Mouse (Mus musculus): ENCODE measurements around the gene Mrtfb.

Mrtfb gene

DNA sequence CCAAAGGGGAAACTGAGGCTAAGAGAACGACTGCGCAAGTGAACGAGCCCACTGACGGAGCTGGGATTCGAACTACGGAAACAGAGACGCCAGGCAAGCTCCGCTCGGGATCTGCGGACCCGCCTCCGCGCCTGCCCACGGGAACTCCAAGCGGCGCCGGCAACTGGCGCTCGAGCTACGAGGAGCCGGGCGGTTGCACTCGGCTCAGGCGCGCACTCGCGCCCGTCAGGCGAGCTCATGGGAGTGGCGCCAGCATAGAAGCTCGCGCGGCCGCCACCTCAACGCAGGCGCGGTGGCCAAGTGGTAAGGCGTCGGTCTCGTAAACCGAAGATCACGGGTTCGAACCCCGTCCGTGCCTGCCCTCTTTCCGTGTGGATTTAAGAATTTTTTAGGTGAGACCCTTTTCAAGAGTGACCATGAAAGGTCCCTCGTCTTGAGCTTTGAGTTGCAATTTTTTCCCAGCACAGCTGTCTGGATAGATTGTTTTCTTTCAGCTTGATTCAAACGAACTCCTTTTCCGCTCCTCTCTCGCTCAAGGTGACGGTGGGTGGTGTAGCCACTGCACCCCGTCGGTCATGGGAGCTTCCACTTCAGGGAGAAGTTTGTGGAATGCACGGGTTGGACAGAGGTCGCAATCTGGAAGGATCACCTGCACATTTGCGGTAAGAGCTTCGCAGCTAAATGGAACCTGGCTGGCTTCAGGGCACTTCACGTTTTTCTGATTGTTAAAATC lies 180.9 kb downstream of the Mrtfb start:
- peak; percentile 96 for DNase-seq (ENCODE audit: low spot score)

DNA sequence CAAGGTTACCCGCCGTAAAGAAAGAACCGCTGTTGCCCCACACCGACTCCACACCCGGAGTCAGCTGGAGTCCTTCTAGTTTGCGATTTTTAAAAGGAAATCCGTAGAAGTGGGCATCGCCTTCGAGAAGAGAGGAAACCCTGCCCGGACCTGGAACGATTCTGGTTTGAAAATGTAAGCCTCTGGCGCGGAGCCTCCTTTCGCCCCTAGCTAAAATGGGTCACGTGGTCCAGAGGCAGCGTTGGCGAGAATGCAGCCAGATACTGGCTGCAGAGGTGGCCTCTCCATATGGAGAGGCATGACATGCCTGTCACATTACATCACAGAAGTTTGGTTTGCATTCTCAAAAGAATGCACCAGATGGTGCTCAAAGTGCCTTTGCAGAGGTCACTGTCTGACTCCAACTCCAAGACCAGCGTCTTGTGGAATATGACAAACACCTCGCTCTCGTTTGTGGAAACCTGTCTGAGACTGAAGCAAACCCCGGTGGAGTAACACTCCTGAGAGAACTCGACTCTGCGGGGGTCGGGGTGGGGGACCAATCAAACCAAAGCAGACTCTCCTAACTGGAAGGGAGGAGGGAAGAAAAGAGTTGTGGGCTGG lies 181.6 kb downstream of the Mrtfb start:
- no peak for DNase-seq (ENCODE audit: low spot score)

DNA sequence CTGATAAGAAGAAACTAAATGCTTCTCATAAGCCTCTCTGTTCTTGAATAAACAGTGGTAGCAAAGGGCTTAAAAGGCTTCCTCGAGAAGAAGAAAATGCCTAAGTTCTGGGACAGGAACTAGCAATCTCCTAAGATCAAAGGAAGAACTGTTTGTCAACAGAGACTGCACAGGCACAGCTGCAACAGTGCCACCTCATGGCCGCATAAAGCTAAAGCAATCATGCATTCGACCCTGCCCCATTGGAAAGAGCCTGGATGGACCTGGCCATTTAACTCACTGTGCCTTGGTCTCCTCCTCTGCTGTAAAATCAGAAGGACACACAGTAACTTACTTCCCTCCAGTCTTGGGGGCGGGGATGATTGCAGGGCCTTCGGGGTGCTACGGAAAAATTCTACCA lies 184.2 kb downstream of the Mrtfb start:
- DNase-seq (ENCODE audit: low spot score), result no peak

DNA sequence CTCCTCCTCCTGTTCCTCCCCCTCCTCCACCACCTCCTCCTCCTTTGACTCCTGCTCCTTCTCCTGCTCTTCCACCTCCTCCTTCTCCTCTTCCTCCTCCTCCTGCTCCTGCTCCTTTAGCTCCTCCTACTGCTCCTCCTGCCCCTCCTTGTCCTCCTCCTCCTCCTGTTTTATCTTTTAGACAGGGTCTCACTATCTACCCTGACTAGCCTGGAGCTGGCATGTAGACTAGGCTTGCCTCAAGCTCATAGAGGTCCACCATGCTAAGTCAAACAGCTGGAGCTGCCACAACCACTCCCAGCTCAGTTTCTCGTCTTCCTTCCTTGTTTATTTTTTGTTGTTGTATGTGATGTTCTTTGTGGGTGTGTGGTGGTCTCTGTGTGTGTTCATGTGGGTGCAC lies 187.5 kb downstream of the Mrtfb start:
- no peak for DNase-seq (ENCODE audit: low spot score)

DNA sequence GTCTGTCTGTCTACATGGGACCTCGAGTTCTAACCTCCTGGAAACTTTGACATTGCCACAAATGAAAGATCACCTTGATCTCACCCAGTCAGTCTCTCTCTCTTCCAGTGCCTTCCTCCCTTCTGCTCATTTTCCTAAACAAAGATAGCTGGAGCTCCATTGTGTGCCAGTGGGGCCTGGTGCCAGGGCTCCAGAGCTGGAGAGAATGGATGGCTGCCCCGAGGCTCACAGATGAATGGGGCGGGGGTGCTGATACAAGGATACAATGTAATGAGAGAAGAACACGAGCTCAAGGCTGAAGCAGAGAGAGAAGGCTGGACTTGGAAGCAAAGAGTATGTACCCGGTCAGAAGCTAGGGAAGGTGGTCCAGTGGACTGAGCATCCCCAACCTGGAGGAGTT lies 189.2 kb downstream of the Mrtfb start:
- no peak for DNase-seq (ENCODE audit: low spot score)

DNA sequence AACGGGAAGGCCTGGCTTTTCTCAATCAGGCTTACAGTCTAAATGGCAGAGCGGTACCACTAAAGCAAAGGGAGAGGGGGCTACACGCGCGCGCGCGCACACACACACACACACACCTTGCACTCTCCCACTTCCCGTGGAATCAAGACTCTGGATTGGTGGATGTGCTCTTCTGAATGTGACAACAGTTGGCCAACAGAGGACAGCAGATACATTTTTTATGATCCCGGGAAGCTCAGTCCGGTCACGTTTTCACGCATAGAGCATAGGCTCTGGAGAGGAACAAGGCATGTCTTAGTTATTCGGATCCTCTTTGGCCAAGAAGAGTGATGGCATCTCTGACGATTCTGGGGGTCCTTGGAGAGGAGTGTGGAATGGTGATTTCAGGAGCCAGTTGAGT lies 190.2 kb downstream of the Mrtfb start:
- DNase-seq (ENCODE audit: low spot score), result no peak

DNA sequence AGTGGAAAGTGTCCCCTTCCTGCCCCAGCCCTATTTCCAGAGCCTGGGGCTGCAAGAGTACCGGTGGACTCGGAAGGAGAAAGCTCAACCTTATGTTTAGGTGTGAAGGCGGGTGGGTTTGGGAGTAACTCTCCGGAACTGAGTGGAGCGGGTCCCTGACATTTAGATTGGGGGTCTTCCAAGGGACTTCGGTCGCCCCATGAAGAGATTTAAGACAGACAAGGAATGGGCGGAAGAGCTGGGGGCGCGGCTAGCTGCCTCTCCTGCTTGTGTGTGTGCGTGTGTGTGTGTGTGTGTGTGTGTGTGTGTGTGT lies 190.6 kb downstream of the Mrtfb start:
- no peak for DNase-seq (ENCODE audit: low spot score)

DNA sequence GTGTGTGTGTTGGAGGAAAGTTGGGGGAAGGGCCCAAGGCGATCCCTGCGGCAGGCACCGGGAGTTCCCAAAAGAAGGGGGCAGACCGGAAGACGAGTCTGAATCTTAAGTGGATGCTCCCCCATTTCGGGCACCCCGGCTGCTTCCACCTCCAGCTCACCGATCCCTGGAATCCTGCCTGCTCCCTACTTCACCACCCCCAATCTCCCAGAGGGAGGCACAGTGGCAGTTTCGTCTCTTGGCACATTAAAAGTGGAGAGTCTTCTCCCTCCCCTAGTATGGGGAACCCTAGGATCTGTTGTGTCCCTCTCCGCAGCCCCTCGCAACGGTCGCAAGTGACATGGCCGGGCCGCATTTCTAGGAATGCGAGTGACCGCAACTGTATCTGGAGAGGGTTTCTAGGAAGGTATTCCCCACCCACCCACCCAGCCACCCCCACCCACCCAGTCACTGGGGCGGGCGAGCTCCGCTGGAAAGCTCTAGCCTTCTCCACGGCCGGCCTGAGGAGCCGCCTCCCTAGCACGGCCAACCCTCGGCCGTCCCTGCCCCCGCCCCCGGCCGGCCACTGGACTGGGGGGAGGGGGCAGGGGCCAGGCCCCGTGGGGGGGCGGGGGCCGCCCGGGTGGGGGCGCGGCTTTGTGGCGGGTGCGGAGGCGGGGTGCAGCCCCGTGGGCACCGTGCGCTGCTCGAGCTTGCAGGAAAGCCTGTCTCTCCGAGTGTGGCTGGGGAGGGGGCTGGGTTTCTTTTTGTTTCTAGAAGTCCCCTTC lies 191.2 kb downstream of the Mrtfb start:
- DNase-seq (ENCODE audit: low spot score), result peak; percentile 41

DNA sequence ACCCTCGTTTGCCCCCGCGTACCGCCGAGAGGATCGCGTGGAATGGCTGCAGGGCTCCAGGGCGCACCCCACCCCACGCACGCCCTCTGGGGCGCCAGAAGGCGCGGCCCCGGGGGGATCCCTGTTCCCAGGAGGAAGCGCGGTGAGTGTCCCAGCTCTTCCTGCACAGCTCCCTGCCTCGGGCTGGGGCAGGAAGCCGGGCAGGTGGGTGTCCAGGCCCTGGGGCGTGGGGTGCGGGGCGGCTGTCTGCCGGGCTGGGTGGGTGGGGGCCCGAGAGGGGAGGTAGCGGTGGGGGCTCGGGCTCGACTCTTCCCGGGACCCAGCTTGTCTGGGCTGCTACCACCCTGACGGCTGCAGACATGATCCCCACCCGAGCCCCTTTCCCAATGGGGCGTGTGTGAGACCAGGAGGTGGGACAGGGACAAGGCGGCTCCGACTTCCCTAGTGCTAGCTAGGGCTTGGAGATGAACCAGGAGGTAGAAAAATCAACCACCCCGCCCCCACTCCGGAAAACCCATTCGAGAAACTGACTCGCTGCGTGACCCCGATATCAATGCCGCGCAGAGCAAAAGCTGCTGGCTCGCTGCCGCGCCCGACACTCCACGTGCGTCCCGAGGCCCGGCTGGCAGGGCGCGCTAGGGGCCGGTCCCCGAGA lies 191.9 kb downstream of the Mrtfb start:
- DNase-seq (ENCODE audit: low spot score), result peak; percentile 23

DNA sequence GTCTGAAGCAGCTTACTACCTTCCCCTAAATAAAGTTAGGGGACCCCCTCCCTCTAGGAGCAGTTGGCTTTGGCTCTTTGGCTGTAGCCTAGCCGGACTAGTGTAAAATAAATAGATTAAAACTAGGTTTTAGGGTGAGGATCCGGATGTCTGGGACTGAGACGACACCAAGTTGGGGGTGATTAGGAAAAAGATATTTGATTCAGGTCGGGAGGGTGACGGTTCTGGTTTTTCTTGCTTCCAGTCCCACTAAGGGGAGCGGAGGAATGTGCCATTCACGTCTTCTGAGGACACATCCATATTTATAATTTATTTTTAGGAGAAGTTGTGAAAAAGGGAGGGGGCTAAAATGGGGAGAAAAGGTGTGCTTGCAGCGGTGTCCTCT lies 192.4 kb downstream of the Mrtfb start:
- no peak for DNase-seq (ENCODE audit: low spot score)

DNA sequence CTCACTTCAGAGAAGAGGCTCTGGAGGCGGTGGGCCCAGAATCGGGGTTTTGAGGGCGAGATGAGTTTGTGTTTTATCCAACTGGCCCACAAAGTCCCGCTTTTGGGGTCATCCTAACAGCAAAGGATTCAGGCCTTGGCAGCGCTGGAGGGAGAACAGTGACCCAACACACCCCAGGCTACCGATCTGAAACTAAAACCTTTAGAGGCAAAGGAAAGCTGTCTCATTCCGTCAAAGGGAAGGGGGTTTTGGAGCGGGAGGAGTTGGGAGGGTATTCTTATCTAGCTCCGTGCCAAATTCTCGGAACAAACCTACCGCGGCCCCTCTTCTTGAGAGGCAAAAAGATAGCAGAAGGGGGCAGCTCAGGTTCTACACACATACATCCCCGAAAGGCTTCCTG lies 193.2 kb downstream of the Mrtfb start:
- no peak for DNase-seq (ENCODE audit: low spot score)

DNA sequence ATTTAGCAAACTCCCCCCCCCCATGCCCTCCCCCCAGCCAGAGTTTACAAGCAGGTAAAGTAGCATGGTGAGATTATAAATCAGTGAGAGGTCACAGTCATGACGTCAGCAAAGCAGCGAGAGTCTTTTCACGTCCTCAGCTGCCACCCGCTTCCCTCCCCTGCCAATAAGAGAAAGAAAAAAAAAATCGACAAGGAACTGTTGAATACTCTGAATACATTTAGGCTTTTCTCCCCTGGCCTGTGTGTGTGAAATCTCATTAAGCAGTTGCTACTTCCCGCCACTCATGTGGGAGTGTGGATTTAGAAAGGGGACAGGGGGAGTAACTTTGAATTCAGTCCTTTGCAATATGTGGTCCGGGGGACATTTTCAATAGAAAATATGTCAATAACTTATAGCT lies 194.6 kb downstream of the Mrtfb start:
- DNase-seq (ENCODE audit: low spot score), result no peak

DNA sequence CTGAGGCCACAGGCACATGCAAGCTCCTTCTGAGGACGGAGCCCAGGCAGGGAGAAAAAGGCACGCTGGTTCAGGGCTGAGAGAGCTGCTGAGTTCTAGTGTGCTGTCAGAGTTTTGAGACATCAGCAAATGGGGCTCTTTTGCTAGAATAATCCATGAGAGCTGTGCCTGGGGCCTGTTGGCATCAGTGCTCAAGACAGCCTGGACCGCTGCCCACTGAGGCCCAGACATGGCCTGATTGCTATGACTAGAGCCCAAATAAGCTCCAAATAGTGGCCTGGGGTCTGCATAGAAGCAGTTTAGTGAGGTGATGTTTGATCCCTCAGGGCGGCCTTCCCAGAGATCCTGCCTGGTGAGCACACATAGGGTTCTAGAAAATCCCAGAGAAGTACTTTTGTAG lies 195.7 kb downstream of the Mrtfb start:
- no peak for DNase-seq (ENCODE audit: low spot score)

DNA sequence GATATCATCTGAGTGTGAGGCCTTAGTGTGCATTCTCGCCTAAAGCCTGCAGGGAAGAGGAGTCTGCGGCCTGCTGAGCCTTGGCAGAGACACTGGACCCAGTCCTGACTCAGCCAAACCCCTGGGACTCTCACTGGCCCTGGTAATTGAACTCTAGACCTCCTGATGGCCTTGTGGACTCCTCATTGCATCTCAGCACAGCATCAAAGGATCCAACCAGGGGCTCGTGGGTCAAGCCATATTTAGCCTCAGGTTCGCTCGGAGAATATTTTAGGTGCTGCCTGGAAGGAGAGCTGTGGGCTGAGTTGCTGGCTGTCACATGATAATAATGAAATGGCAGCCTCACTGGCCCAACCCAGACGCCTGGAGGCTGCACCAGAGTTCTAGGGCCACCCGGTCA lies 196.4 kb downstream of the Mrtfb start:
- DNase-seq (ENCODE audit: low spot score), result no peak

DNA sequence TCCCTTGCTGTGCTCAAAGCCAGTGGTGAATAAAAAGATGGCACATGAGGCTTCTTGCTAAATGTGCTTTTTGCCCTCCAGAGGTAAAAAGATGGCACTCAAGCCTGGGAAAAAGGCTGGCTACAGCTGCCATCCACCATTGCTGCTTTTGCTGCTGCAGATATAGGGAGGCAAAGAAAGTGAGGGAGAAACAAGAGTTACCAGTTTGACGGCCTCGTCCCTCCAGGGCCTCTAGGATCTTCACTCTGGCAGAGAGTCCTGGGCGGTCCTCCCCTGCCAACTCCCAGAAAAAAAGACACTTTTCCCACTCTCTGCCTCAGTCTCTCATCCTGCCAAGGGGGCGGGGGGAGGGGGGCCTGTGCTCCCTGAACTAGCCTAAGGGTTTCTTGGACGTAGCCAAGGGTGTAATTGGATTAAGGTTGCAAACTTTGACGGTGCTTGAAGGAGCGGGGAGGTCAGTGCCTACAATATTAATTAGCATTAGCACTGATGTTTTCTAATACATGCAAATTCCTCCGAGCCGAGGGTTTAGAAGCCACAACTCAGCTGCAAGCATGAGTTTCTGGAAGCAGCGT lies 197.8 kb downstream of the Mrtfb start:
- no peak for DNase-seq (ENCODE audit: low spot score)

DNA sequence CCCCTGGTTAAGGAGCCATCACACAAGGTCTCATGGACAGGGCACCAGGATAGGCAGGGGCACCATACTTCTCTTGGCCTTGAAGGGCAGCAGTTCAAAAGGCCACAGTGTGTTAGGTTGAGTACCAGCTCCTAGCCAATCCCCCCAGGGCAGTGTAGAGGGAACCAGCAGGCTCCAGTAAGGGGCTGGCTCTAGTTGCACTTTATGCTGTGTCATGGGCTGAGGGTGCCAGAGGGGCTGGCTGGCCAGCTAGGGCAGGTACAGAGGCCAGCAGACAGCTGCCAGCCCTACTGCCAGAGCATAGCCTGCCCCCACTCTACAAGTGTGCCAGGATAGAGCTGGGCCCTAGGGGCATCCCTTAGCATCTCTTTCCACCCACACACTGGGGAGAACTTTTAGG lies 199.3 kb downstream of the Mrtfb start:
- no peak for DNase-seq (ENCODE audit: low spot score)

DNA sequence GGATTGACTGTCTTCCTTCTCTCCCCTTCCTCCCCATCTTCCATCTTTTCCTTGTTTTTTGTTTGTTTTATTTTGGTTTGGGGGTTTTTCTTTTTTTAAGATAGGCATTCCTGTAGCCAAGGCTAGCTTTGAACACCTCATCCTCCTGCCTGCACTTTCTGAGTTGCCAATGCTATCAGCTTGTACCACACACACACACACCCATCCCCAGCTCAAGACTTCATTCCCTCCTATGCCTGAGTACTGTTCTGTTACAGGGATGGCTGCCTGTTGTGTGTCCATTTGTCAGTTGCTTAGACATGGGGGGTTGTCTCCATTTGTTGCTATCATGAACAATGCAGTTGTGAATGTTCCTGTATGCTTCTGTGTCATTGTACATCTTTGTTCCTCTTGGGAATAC lies 202.3 kb downstream of the Mrtfb start:
- DNase-seq (ENCODE audit: low spot score), result no peak

DNA sequence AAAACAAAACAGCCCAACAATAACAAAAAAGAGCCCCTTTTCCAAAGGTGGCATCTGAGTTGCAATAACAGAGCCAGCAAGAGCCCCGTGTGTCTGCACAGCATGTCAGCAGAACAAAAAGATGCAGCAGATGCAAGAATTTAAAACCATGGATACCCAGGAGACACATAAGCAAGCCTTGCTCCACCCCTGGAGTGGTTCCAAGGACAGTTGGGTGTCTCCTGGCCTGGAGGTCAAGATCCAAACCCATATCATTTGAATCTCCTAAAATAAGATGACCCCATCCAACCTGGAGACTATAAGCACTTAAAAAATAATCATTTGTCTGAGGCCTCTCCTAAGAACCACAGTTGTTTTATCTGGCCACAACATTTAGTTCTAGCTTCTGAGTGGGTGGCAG lies 203.8 kb downstream of the Mrtfb start:
- no peak for DNase-seq (ENCODE audit: low spot score)

DNA sequence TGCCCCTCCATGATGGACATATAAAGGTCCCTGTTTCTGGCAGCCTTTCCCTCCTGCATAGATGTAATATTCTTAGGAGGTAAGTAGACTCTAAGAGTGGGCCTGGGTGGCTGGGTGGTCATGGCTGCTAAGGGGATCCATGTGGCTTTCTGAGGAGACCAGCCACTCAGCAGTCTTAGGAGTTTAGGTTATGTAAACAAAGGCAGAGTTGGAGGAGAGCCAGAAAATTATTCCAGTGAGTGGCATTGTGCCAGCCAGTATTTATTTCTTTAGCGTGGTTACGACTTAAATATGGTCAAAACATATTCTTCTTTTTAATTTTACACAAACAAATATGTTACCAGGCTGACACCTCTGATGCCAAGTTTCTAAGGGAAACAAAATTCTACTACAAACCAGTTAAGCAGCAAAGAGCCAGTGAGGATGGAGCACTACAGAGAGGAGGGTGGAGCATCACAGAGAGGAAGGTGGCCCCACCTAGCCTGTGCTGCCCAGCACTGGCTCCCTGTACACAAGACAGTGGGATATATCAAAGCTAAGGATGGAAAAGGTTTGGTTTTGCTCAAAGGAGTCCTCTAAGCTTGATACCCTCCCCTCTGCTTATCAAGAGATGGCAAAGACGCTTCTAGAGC lies 204.6 kb downstream of the Mrtfb start:
- no peak for DNase-seq (ENCODE audit: low spot score)

DNA sequence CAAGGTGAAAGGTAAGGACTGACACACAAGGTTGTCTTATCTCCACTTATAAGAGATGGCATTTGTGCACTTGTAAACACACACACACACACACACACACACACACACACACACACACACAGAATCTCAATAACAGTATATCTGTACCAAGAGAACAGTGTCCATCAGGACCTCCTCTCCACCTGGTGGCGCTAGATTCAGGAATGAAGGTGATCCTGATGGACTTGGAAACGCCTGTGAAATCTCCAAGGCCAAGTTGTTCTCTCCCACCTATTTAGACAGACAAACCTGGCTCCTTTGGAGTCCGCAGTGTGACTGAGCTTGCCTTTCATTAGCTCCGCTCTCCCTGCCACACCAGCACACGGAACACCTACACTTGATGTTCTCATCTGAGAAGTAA lies 208.4 kb downstream of the Mrtfb start:
- DNase-seq (ENCODE audit: low spot score), result no peak

Measured in ovary, postnatal 10 days (tissue).